Mouse (Mus musculus): ENCODE data around the gene Rbfox3.

DNA sequence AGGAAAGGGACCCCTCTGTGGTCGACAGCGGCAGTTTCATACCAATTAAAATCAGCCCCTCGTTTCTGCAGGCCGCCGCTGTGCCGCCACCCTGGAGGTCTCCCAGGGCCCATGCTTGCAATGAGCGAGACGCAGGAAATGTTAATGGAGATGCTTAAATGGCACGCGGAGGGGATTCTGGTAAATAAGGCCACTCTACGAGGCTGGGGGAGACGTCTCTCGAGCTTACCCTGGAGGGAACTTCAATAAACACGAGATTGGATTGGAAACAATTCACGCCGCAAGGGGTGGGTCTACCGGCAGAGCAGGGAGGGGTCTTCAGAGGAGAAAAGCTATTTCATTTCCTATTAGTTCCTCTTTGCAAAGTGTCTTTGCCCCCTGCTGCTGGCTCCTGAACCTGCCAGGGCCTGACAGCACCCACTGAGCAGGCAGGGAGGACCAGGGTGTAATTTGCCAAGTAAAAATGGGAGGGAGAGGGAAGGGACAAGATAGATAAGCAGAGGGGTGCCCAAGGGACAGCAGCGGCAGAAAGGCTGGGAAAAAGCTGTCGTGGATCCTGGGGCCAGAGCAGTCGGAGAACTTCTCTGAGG, 232.8 kb downstream of the Rbfox3 start:
- TF ChIP-seq TAL1 (conservative IDR thresholded peaks at IDR 0.05; ENCODE audit: low read depth, low read length): no peak
- no peak for TF ChIP-seq CTCF (IDR thresholded peaks at IDR 0.05; ENCODE audit: low read depth, low read length)
- TF ChIP-seq GATA1 (IDR thresholded peaks at IDR 0.05; ENCODE audit: borderline replicate concordance, low read length): no peak
- TF ChIP-seq POLR2AphosphoS5 (IDR thresholded peaks at IDR 0.05; ENCODE audit: insufficient replicate concordance, low read depth, low read length): no peak

Data from G1E (cell line).